Mouse (Mus musculus) NIH3T3 (cell line): ENCODE data around the gene Ccdc172.

Source experiments
- DNase-seq: peaks from one replicate; pipeline ENCODE4 v3.0.0-alpha.2; 2012; ENCODE audit warnings: low read depth

Gene Ccdc172

GRCm38 (mm10) chr19:58511818-58512217 lies at the start of gene Ccdc172:
Gene Ccdc172, plus strand, starts transcription at chr19:58511993.
- no peak for DNase-seq

- no peak for DNase-seq
These were observed 48.0 kb upstream of the Ccdc172 start for GRCm38 (mm10) chr19:58463755-58464154.

- no peak for DNase-seq
These were observed 43.5 kb upstream of the Ccdc172 start for GRCm38 (mm10) chr19:58468331-58468730.

GRCm38 (mm10) chr19:58469421-58469820 lies 42.4 kb upstream of the Ccdc172 start:
- DNase-seq, result peak; percentile 96

- no peak for DNase-seq
These were observed 37.5 kb upstream of the Ccdc172 start for GRCm38 (mm10) chr19:58474251-58474650.

- DNase-seq, result no peak
These were observed 29.3 kb upstream of the Ccdc172 start for GRCm38 (mm10) chr19:58482373-58482977.

- DNase-seq, result peak; percentile 51
These were observed 25.1 kb upstream of the Ccdc172 start for GRCm38 (mm10) chr19:58486686-58487085.

GRCm38 (mm10) chr19:58497106-58497505 lies 14.7 kb upstream of the Ccdc172 start:
- DNase-seq, result peak; percentile 60

GRCm38 (mm10) chr19:58499420-58499966 lies 12.3 kb upstream of the Ccdc172 start:
- no peak for DNase-seq

- DNase-seq, result no peak
These were observed 11.7 kb upstream of the Ccdc172 start for GRCm38 (mm10) chr19:58500049-58500448.

- peak; percentile 41 for DNase-seq
These were observed 9.9 kb downstream of the Ccdc172 start for GRCm38 (mm10) chr19:58521696-58522095.

- DNase-seq, result peak; percentile 83
These were observed 12.1 kb downstream of the Ccdc172 start for GRCm38 (mm10) chr19:58523736-58524394.

GRCm38 (mm10) chr19:58525457-58526239 lies 13.9 kb downstream of the Ccdc172 start:
- DNase-seq, result no peak

- DNase-seq, result peak; percentile 51
These were observed 21.3 kb downstream of the Ccdc172 start for GRCm38 (mm10) chr19:58533077-58533476.

- no peak for DNase-seq
These were observed 24.9 kb downstream of the Ccdc172 start for GRCm38 (mm10) chr19:58536691-58537090.

- DNase-seq, result no peak
These were observed 28.6 kb downstream of the Ccdc172 start for GRCm38 (mm10) chr19:58540396-58540795.

GRCm38 (mm10) chr19:58548367-58548766 lies 36.6 kb downstream of the Ccdc172 start:
- peak; percentile 31 for DNase-seq

GRCm38 (mm10) chr19:58550489-58550888 lies 38.7 kb downstream of the Ccdc172 start:
- DNase-seq, result peak; percentile 54

- peak; percentile 59 for DNase-seq
These were observed 39.1 kb downstream of the Ccdc172 start for GRCm38 (mm10) chr19:58550916-58551315.

- no peak for DNase-seq
These were observed 43.2 kb downstream of the Ccdc172 start for GRCm38 (mm10) chr19:58554974-58555373.

- peak; percentile 82 for DNase-seq
These were observed 46.6 kb downstream of the Ccdc172 start for GRCm38 (mm10) chr19:58558352-58558751.

GRCm38 (mm10) chr19:58562301-58562815 lies 50.6 kb downstream of the Ccdc172 start:
- DNase-seq, result no peak
